Mouse (Mus musculus) intestine, embryonic 14.5 days (tissue): ENCODE measurements around the gene Gm47791. TPM values are rescaled to one million over a fixed set of nuclear protein-coding genes. Genes with fewer than 3 reads are reported as not detected.
A peak's percentile ranks its signal among the peaks of the same experiment; 100 is the strongest.

Experiments
- ATAC-seq: fragments of 200-750 bp; cut with Nextera tagmentation; replicated peaks from 2 replicates; pipeline ENCODE4 v1.8.0; 2017; ENCODE audit warnings: low read depth, moderate number of reproducible peaks, moderate TSS enrichment, moderate library complexity; ENCODE audit not compliant: low FRiP score, low TSS enrichment
- DNase-seq: peaks from one replicate; pipeline ENCODE4 v3.0.0-alpha.2; 2018; ENCODE audit warnings: low spot score
- H3K27ac ChIP-seq: fragments of 300-500 bp; sonication (generic); 2 replicates; pipeline ENCODE4 v1.5.1; 2014; ENCODE audit warnings: low read depth, mild to moderate bottlenecking, control low read depth
- H3K27me3 ChIP-seq: fragments of 300-500 bp; sonication (generic); replicated peaks from 2 replicates; pipeline ENCODE4 v1.6.1; 2014; ENCODE audit warnings: low read length, control low read depth; ENCODE audit not compliant: control insufficient read depth, insufficient read depth
- H3K36me3 ChIP-seq: fragments of 300-500 bp; sonication (generic); 2 replicates; pipeline ENCODE4 v1.6.1; 2014; ENCODE audit warnings: low read length, control low read depth; ENCODE audit not compliant: control insufficient read depth, insufficient read depth
- H3K4me1 ChIP-seq: fragments of 300-500 bp; sonication (generic); replicated peaks from 2 replicates; pipeline ENCODE4 v1.6.1; 2014; ENCODE audit warnings: low read length, control low read depth, mixed read lengths; ENCODE audit not compliant: control insufficient read depth, insufficient read depth
- H3K4me2 ChIP-seq: fragments of 300-500 bp; sonication (generic); 2 replicates; pipeline ENCODE4 v1.6.1; 2014; ENCODE audit warnings: low read length
- H3K4me3 ChIP-seq: fragments of 300-500 bp; sonication (generic); 2 replicates; pipeline ENCODE4 v1.5.1; 2014; ENCODE audit warnings: low read depth, low read length, control low read depth, mixed read lengths
- H3K9ac ChIP-seq: fragments of 300-500 bp; sonication (generic); 2 replicates; pipeline ENCODE4 v1.6.1; 2014; ENCODE audit warnings: mild to moderate bottlenecking, low read length
- H3K9me3 ChIP-seq: fragments of 300-500 bp; sonication (generic); 2 replicates; pipeline ENCODE4 v1.6.1; 2016; ENCODE audit warnings: low read length, control low read depth; ENCODE audit not compliant: control insufficient read depth
- WGBS: fragments of 180-500 bp; shearing (Covaris S2); extraction: QIAGEN DNeasy Blood & Tissue Kit; methylation state at CpG from one replicate; pipeline ENCODE4 v1.1.7; 2014; 5-methylcytosine and 5-hydroxymethylcytosine counted together
- polyA plus RNA-seq: library from polyadenylated mRNA; unstranded; fragments of >200 nt; fragmentation: Nextera tagmentation; extraction: Ambion mirVana; gene quantifications from 2 replicates; pipeline ENCODE4 v1.2.1, GENCODE M21; 2014

Gm47791 gene
- polyA plus RNA-seq, 1 experiment from 2014 or later = not detected

DNA sequence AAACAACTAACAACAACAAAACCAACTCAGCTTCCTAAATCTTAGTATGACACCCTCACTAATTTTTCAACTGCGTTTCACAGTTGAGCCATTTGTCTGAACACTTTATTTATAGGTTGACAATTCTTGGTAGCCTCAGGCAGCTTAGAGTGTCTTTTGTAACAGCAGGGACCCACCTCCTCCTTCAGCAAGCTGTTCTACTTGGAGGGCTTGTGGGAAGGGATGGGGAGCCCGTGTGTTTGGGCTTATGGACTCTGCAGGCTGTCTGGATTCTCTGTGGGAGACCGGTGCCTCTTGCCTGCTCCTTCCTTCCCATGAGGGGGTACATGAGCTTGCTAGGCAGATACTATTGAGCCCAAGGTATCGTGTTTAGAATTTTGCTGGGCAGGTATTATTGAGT is 22.9 kb upstream of the Gm47791 start:
- no peak overlapping the region for H3K27ac ChIP-seq
- H3K36me3 ChIP-seq = no peaks in the 10 kb centered on the region
- 62% methylated on average over 4 of the region's 4 CpGs for WGBS
- no peaks in the 10 kb centered on the region for H3K4me1 ChIP-seq
- H3K9me3 ChIP-seq = no peaks in the 10 kb centered on the region
- no peak overlapping the region for H3K9ac ChIP-seq
- no peak for ATAC-seq
- no peak overlapping the region for H3K4me2 ChIP-seq
- no peaks in the 10 kb centered on the region for H3K27me3 ChIP-seq
- no peak for DNase-seq
- H3K4me3 ChIP-seq = no peak overlapping the region

DNA sequence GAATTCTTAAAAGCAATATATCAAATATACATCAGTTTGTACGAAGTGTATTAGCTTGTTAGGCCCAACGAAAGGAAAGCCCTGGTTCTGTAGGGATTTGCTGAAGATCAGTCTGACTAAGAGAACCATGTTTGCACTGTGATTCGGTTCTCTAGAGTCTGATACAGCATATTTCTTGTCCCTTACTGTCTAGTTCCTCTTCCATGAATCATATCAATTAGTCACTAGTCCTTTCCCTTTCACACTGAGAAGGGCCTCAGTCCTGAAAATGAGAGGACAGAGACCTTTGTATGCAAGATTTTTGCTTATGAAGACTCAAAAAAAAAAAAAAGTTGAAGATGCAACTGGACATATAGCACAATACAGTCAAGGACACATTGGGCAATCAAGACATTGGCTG is 22.1 kb upstream of the Gm47791 start:
- no peak for ATAC-seq
- Histone ChIP-seq H3K4me3 (no peak overlapping the region), H3K9me3 (no peaks in the 10 kb centered on the region), H3K36me3 (no peaks in the 10 kb centered on the region), H3K4me1 (no peaks in the 10 kb centered on the region), H3K27me3 (no peaks in the 10 kb centered on the region), H3K27ac (no peak overlapping the region), H3K4me2 (no peak overlapping the region), H3K9ac (no peak overlapping the region)
- no peak for DNase-seq
- 85% methylated on average over 3 of the region's 3 CpGs for WGBS

DNA sequence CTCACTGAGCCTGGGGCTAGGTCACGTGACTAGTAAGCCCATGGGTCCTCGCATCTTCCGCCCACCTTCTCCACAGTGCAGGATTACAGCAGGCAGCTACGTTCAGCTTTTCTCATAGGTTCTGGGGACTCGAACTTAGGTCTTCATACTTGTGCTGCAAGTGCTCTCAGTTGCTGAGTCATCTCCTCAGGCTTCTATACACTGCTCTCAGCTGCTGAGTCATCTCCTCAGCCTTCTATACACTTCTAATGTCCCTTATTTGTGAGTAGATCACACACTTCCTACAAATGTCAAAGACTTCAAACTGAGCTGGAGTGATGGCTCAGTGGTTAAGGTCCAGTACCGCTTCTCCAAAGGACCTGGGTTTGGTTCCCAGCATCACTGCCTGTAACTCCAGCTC is 21.2 kb upstream of the Gm47791 start:
- DNase-seq (no peak), ATAC-seq (no peak)
- Histone ChIP-seq H3K36me3 (no peaks in the 10 kb centered on the region), H3K4me3 (no peak overlapping the region), H3K4me2 (no peak overlapping the region), H3K9ac (no peak overlapping the region), H3K27me3 (no peaks in the 10 kb centered on the region), H3K27ac (no peak overlapping the region), H3K4me1 (0 out of 2 replicates have a peak, but pooled peaks cover 2% of the 10 kb centered on the region), H3K9me3 (no peaks in the 10 kb centered on the region)
- 96% methylated on average over 6 of the region's 6 CpGs for WGBS

DNA sequence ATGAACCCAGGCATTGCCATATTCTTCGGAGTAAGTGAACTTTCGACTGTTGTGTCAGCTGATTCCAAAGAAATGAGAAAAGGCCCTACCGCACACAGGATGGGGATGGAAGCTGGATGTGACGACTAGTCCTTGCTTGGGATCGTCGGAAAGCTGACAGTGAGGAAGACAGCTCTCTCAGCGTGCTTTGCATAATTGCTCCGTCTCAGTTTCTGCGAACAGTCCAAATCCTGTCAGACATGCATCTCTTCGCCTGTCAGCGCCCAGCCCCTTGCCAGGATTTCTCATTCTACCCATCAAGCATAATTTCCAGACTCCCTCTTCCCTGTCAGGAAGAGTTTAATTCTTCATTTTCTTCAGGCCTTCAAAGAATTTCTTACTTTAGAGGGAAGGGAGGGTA is 20.1 kb upstream of the Gm47791 start:
- no peak for ATAC-seq
- H3K36me3 ChIP-seq = no peaks in the 10 kb centered on the region
- no peak for DNase-seq
- H3K9ac ChIP-seq = no peak overlapping the region
- whole genome bisulfite sequencing = 84% methylated on average over 11 of the region's 11 CpGs
- no peak overlapping the region for H3K4me2 ChIP-seq
- no peak overlapping the region for H3K27ac ChIP-seq
- no peaks in the 10 kb centered on the region for H3K9me3 ChIP-seq
- H3K27me3 ChIP-seq = no peaks in the 10 kb centered on the region
- 0 out of 2 replicates have a peak, but pooled peaks cover 2% of the 10 kb centered on the region for H3K4me1 ChIP-seq
- H3K4me3 ChIP-seq = no peak overlapping the region

DNA sequence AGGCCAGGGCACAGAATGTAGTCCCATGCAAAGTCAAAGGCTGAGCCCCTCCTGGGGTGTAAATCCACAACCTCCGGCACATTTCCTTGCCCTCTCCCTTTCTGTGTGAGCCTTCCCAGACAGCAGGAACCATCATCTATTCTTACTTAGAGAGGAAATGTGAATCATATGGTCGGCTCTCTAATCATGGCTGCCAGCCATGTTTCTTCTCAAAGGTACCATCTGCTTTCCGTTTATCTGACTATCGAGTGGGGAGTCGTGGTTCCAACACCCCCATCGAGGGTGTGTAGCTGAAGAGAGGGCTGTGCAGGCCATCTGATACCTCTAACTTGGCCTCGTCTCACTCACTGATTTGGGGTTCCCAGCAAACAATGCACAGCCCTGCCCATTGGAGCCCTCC is 17.0 kb upstream of the Gm47791 start:
- 61% methylated on average over 7 of the region's 7 CpGs for WGBS
- Histone ChIP-seq H3K27ac (no peak overlapping the region), H3K9me3 (no peaks in the 10 kb centered on the region), H3K4me3 (no peak overlapping the region), H3K4me1 (0 out of 2 replicates have a peak, but pooled peaks cover 2% of the 10 kb centered on the region), H3K36me3 (no peaks in the 10 kb centered on the region), H3K27me3 (no peaks in the 10 kb centered on the region), H3K4me2 (no peak overlapping the region), H3K9ac (no peak overlapping the region)
- no peak for DNase-seq
- ATAC-seq = no peak

DNA sequence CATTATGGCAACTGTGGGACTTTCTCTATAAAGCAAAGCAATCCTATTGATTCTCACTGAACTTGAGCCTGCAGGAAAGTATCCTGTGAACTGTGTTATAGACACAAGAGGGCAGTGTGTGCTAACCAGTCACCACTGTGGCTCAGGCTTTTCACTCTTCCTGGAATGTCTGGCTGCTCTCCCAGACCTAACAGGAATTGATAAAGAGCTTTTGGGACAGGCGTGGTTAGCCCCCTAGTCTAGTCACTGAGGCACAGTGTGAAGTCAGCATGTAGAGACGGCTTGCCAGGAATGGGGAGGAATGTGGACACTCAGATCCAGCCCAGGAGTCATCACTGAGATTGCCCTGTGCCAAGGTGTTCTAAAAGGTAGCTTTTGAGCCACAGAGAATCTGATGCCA is 16.4 kb upstream of the Gm47791 start:
- H3K4me3 ChIP-seq = no peak overlapping the region
- WGBS = 3% methylated on average over 2 of the region's 2 CpGs
- H3K4me2 ChIP-seq = no peak overlapping the region
- H3K27me3 ChIP-seq = no peaks in the 10 kb centered on the region
- peak; percentile 78 for ATAC-seq
- no peaks in the 10 kb centered on the region for H3K9me3 ChIP-seq
- 0 out of 2 replicates have a peak, but pooled peaks cover 2% of the 10 kb centered on the region for H3K4me1 ChIP-seq
- H3K27ac ChIP-seq = no peak overlapping the region
- peak; percentile 78 for DNase-seq
- no peak overlapping the region for H3K9ac ChIP-seq
- no peaks in the 10 kb centered on the region for H3K36me3 ChIP-seq

DNA sequence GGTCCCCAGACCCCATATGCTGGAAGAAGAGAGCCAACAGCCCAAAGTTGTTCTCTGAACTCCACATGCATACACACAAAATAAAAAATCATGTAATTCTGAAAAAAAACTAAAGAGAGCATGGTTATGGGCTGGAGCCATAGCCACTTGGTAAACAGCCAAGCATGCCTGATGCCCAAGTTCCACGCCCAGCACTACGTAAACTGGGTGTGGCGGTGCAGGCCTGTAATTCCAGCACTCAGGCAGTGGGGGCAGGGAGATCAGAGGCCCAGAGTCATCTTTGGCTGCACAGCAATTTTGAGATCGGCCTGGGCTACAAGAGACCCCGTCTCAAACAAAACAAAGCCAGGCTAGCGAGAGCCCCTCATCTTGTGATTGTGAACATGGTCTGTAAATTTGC is 14.5 kb upstream of the Gm47791 start:
- DNase-seq (no peak), ATAC-seq (no peak)
- no peak overlapping the region for H3K4me3 ChIP-seq
- WGBS = 55% methylated on average over 6 of the region's 6 CpGs
- no peak overlapping the region for H3K27ac ChIP-seq
- H3K9me3 ChIP-seq = no peaks in the 10 kb centered on the region
- H3K4me2 ChIP-seq = no peak overlapping the region
- no peaks in the 10 kb centered on the region for H3K27me3 ChIP-seq
- no peaks in the 10 kb centered on the region for H3K36me3 ChIP-seq
- no peak overlapping the region for H3K9ac ChIP-seq
- 0 out of 2 replicates have a peak, but pooled peaks cover 2% of the 10 kb centered on the region for H3K4me1 ChIP-seq

DNA sequence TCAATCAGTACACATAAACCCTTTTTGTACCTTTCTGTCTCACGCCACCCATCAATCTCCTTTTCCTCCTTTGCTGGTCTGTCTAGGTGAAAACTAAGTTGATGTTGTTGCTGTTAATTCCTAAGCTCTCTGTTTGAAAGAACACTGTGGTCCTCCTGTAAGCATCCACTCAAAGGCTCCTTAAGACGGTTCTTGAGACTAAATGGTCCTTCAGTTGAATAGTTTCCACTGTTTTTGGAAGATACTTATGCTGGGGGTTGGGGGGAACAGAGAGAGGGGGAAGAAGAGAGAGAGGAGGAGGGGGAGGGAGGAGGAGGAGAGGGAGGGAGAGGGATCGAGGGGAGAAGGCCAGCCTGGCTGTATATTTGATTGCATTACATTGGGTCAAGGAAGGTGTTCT is 12.5 kb upstream of the Gm47791 start:
- 80% methylated on average over 3 of the region's 3 CpGs for WGBS

DNA sequence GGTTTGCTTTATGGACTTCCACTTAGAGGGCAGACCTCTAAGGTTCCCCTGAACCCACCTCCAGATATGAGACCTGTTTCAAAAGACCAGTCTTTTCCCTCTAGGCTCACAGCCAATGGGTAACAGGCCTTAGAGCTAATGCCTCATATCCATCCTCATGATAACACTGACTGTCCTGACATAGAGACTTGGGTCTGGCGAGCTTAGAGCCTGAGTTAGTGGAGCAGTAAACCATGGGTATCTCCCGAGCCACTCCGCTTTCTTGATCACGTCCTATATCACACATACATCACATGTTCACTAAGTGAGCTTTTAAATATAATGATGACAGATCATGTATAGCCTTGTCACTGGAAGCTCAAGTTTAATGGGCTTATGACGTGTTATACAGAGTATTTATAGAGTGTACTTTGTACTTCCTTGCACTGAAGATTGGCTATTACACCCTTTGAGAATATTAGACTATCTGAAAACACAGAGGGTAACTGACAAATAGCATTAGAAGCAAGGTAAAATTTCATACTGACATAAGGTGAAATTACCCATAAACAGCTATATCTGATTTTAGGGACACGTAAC is 8.4 kb upstream of the Gm47791 start:
- no peaks in the 10 kb centered on the region for H3K36me3 ChIP-seq
- DNase-seq (no peak), ATAC-seq (no peak)
- no peak overlapping the region for H3K27ac ChIP-seq
- 79% methylated on average over 6 of the region's 6 CpGs for WGBS
- H3K9me3 ChIP-seq = no peaks in the 10 kb centered on the region
- no peak overlapping the region for H3K9ac ChIP-seq
- H3K4me1 ChIP-seq = no peaks in the 10 kb centered on the region
- no peak overlapping the region for H3K4me3 ChIP-seq
- no peaks in the 10 kb centered on the region for H3K27me3 ChIP-seq
- H3K4me2 ChIP-seq = no peak overlapping the region

More for the DNA sequence above, 12.5 kb upstream of the Gm47791 start:
- Histone ChIP-seq H3K4me3 (no peak overlapping the region), H3K9me3 (no peaks in the 10 kb centered on the region), H3K27ac (no peak overlapping the region), H3K4me2 (no peak overlapping the region), H3K27me3 (no peaks in the 10 kb centered on the region), H3K9ac (no peak overlapping the region), H3K36me3 (no peaks in the 10 kb centered on the region), H3K4me1 (0 out of 2 replicates have a peak, but pooled peaks cover 2% of the 10 kb centered on the region)
- ATAC-seq (no peak), DNase-seq (no peak)
